Mouse (Mus musculus): ENCODE measurements around the gene Snx9. TPM values are rescaled to one million over a fixed set of nuclear protein-coding genes. Genes with fewer than 3 reads are reported as not detected.

Snx9 gene
- polyA plus RNA-seq, 1 experiment from 2014 or later: 29.6 TPM

- ATAC-seq (ENCODE audit: insufficient number of reproducible peaks, low FRiP score): no peak
- Histone ChIP-seq H3K36me3 (no peaks in the 10 kb centered on the region), H3K4me3 (no peak overlapping the region), H3K4me2 (no peak overlapping the region), H3K27ac (ENCODE audit: poor library complexity, severe bottlenecking) (no peak overlapping the region), H3K27me3 (replicated peaks) (no peaks in the 10 kb centered on the region), H3K9ac (no peak overlapping the region), H3K9me3 (replicated peaks) (no peaks in the 10 kb centered on the region; the same call in 1 of the 2 replicates), H3K4me1 (replicated peaks) (peaks cover 40% of the 10 kb centered on the region)
- 85% methylated on average over 2 of the region's 2 CpGs for WGBS
Observed at GRCm38 (mm10) chr17:5800254-5800653, 40.9 kb upstream of the Snx9 start.

- H3K36me3 ChIP-seq: no peaks in the 10 kb centered on the region
- no peak overlapping the region for H3K4me3 ChIP-seq
- no peaks in the 10 kb centered on the region; the same call in 1 of the 2 replicates for H3K9me3 ChIP-seq (replicated peaks)
- no peak for ATAC-seq (ENCODE audit: insufficient number of reproducible peaks, low FRiP score)
- no peak overlapping the region for H3K4me2 ChIP-seq
- peaks cover 40% of the 10 kb centered on the region for H3K4me1 ChIP-seq (replicated peaks)
- H3K27me3 ChIP-seq (replicated peaks): no peaks in the 10 kb centered on the region
- no peak overlapping the region for H3K9ac ChIP-seq
- 71% methylated on average over 7 of the region's 7 CpGs for whole genome bisulfite sequencing
- H3K27ac ChIP-seq (ENCODE audit: poor library complexity, severe bottlenecking): no peak overlapping the region
Observed at GRCm38 (mm10) chr17:5800824-5801560, 40.1 kb upstream of the Snx9 start.

GRCm38 (mm10) chr17:5801761-5802655 is 39.1 kb upstream of the Snx9 start:
- Histone ChIP-seq H3K36me3 (no peaks in the 10 kb centered on the region), H3K9me3 (replicated peaks) (no peaks in the 10 kb centered on the region; the same call in 1 of the 2 replicates), H3K4me1 (replicated peaks) (peaks cover 31% of the 10 kb centered on the region), H3K4me3 (no peak overlapping the region), H3K27ac (ENCODE audit: poor library complexity, severe bottlenecking) (no peak overlapping the region), H3K9ac (no peak overlapping the region), H3K4me2 (no peak overlapping the region), H3K27me3 (replicated peaks) (no peaks in the 10 kb centered on the region)
- no peak for ATAC-seq (ENCODE audit: insufficient number of reproducible peaks, low FRiP score)
- WGBS: 46% methylated on average over 17 of the region's 17 CpGs

- no peak overlapping the region for H3K4me3 ChIP-seq
- H3K27me3 ChIP-seq (replicated peaks): no peaks in the 10 kb centered on the region
- H3K9me3 ChIP-seq (replicated peaks): no peaks in the 10 kb centered on the region
- 80% methylated on average over 5 of the region's 5 CpGs for WGBS
- no peak overlapping the region for H3K9ac ChIP-seq
- ATAC-seq (ENCODE audit: insufficient number of reproducible peaks, low FRiP score): no peak
- H3K27ac ChIP-seq (ENCODE audit: poor library complexity, severe bottlenecking): no peak overlapping the region
- no peak overlapping the region for H3K4me2 ChIP-seq
- H3K36me3 ChIP-seq: no peaks in the 10 kb centered on the region
- peaks cover 25% of the 10 kb centered on the region for H3K4me1 ChIP-seq (replicated peaks)
Observed at GRCm38 (mm10) chr17:5802656-5802955, 38.5 kb upstream of the Snx9 start.

- H3K9me3 ChIP-seq (replicated peaks): no peaks in the 10 kb centered on the region
- H3K4me3 ChIP-seq: no peak overlapping the region
- WGBS: 88% methylated on average over 10 of the region's 10 CpGs
- ATAC-seq (ENCODE audit: insufficient number of reproducible peaks, low FRiP score): no peak
- H3K27ac ChIP-seq (ENCODE audit: poor library complexity, severe bottlenecking): no peak overlapping the region
- H3K4me1 ChIP-seq (replicated peaks): peaks cover 21% of the 10 kb centered on the region
- no peaks in the 10 kb centered on the region for H3K27me3 ChIP-seq (replicated peaks)
- H3K4me2 ChIP-seq: no peak overlapping the region
- H3K9ac ChIP-seq: no peak overlapping the region
- no peaks in the 10 kb centered on the region for H3K36me3 ChIP-seq
Observed at GRCm38 (mm10) chr17:5803229-5804012, 37.7 kb upstream of the Snx9 start.

- Histone ChIP-seq H3K9me3 (replicated peaks) (no peaks in the 10 kb centered on the region), H3K4me3 (no peak overlapping the region), H3K27me3 (replicated peaks) (no peaks in the 10 kb centered on the region), H3K9ac (no peak overlapping the region), H3K4me2 (no peak overlapping the region), H3K4me1 (replicated peaks) (peaks cover 13% of the 10 kb centered on the region; the same call in 1 of the 2 replicates), H3K36me3 (no peaks in the 10 kb centered on the region), H3K27ac (ENCODE audit: poor library complexity, severe bottlenecking) (no peak overlapping the region)
- ATAC-seq (ENCODE audit: insufficient number of reproducible peaks, low FRiP score): no peak
- 80% methylated on average over 12 of the region's 12 CpGs for WGBS
Observed at GRCm38 (mm10) chr17:5804370-5805150, 36.6 kb upstream of the Snx9 start.

GRCm38 (mm10) chr17:5805151-5805834 is 35.8 kb upstream of the Snx9 start:
- H3K27ac ChIP-seq (ENCODE audit: poor library complexity, severe bottlenecking): no peak overlapping the region
- no peak overlapping the region for H3K4me3 ChIP-seq
- H3K9me3 ChIP-seq (replicated peaks): no peaks in the 10 kb centered on the region
- WGBS: 74% methylated on average over 7 of the region's 7 CpGs
- ATAC-seq (ENCODE audit: insufficient number of reproducible peaks, low FRiP score): no peak
- no peak overlapping the region for H3K4me2 ChIP-seq
- no peak overlapping the region for H3K9ac ChIP-seq
- H3K36me3 ChIP-seq: no peaks in the 10 kb centered on the region
- H3K4me1 ChIP-seq (replicated peaks): peaks cover 11% of the 10 kb centered on the region; the same call in 1 of the 2 replicates
- H3K27me3 ChIP-seq (replicated peaks): no peaks in the 10 kb centered on the region

- no peak for ATAC-seq (ENCODE audit: insufficient number of reproducible peaks, low FRiP score)
- H3K4me3 ChIP-seq: no peak overlapping the region
- H3K27ac ChIP-seq (ENCODE audit: poor library complexity, severe bottlenecking): no peak overlapping the region
- 81% methylated on average over 2 of the region's 2 CpGs for WGBS
- H3K9ac ChIP-seq: no peak overlapping the region
- no peaks in the 10 kb centered on the region for H3K27me3 ChIP-seq (replicated peaks)
- no peaks in the 10 kb centered on the region for H3K9me3 ChIP-seq (replicated peaks)
- H3K4me2 ChIP-seq: no peak overlapping the region
- H3K36me3 ChIP-seq: no peaks in the 10 kb centered on the region
- peaks cover 11% of the 10 kb centered on the region; the same call in 1 of the 2 replicates for H3K4me1 ChIP-seq (replicated peaks)
Observed at GRCm38 (mm10) chr17:5805935-5806334, 35.2 kb upstream of the Snx9 start.

- ATAC-seq (ENCODE audit: insufficient number of reproducible peaks, low FRiP score): no peak
- Histone ChIP-seq H3K9me3 (replicated peaks) (no peaks in the 10 kb centered on the region), H3K27ac (ENCODE audit: poor library complexity, severe bottlenecking) (no peak overlapping the region), H3K27me3 (replicated peaks) (no peaks in the 10 kb centered on the region), H3K4me3 (no peak overlapping the region), H3K9ac (no peak overlapping the region), H3K36me3 (no peaks in the 10 kb centered on the region), H3K4me1 (replicated peaks) (peaks cover 11% of the 10 kb centered on the region; the same call in 1 of the 2 replicates), H3K4me2 (no peak overlapping the region)
- 83% methylated on average over 2 of the region's 2 CpGs for WGBS
Observed at GRCm38 (mm10) chr17:5806823-5807222, 34.3 kb upstream of the Snx9 start.

GRCm38 (mm10) chr17:5807847-5808386 is 33.2 kb upstream of the Snx9 start:
- ATAC-seq (ENCODE audit: insufficient number of reproducible peaks, low FRiP score): no peak
- 56% methylated on average over 3 of the region's 3 CpGs for WGBS
- H3K27ac ChIP-seq (ENCODE audit: poor library complexity, severe bottlenecking): no peak overlapping the region

More at GRCm38 (mm10) chr17:5807847-5808386, 33.2 kb upstream of the Snx9 start:
- H3K9me3 ChIP-seq (replicated peaks): 0 out of 2 replicates have a peak, but pooled peaks cover 3% of the 10 kb centered on the region
- H3K4me3 ChIP-seq: no peak overlapping the region
- H3K36me3 ChIP-seq: no peaks in the 10 kb centered on the region
- H3K9ac ChIP-seq: no peak overlapping the region
- 0 out of 2 replicates have a peak, but pooled peaks cover 5% of the 10 kb centered on the region for H3K4me1 ChIP-seq (replicated peaks)
- H3K27me3 ChIP-seq (replicated peaks): no peaks in the 10 kb centered on the region
- no peak overlapping the region for H3K4me2 ChIP-seq
